Mouse (Mus musculus) kidney, postnatal 0 days (tissue): ENCODE results near the gene Usp35. TPM values are rescaled to one million over a fixed set of nuclear protein-coding genes. Genes with fewer than 3 reads are reported as not detected.

Experiments used
- ATAC-seq: fragments of 200-750 bp; cut with Nextera tagmentation; replicated peaks from 2 replicates; pipeline ENCODE4 v1.8.0; 2017; ENCODE audit warnings: low read depth, moderate number of reproducible peaks, moderate TSS enrichment, moderate library complexity; ENCODE audit not compliant: low FRiP score
- DNase-seq: peaks from one replicate; pipeline ENCODE4 v3.0.0-alpha.2; 2016; ENCODE audit warnings: low spot score
- H3K27ac ChIP-seq: fragments of 300-500 bp; sonication (generic); 2 replicates; pipeline ENCODE4 v1.5.1; 2014; ENCODE audit warnings: mild to moderate bottlenecking
- H3K27me3 ChIP-seq: fragments of 300-500 bp; sonication (generic); 2 replicates; pipeline ENCODE4 v1.6.1; 2014; ENCODE audit warnings: low read length, mixed read lengths; ENCODE audit not compliant: insufficient read depth
- H3K36me3 ChIP-seq: fragments of 300-500 bp; sonication (generic); 2 replicates; pipeline ENCODE4 v1.6.1; 2014; ENCODE audit warnings: low read length, mixed read lengths; ENCODE audit not compliant: insufficient read depth
- H3K4me1 ChIP-seq: fragments of 300-500 bp; sonication (generic); replicated peaks from 2 replicates; pipeline ENCODE4 v1.6.1; 2014; ENCODE audit warnings: antibody characterized with exemption, low read length, mixed read lengths; ENCODE audit not compliant: insufficient read depth
- H3K4me2 ChIP-seq: fragments of 300-500 bp; sonication (generic); 2 replicates; pipeline ENCODE4 v1.6.1; 2014; ENCODE audit warnings: mild to moderate bottlenecking, low read length, moderate library complexity, mixed read lengths
- H3K4me3 ChIP-seq: fragments of 300-500 bp; sonication (generic); replicated peaks from 2 replicates; pipeline ENCODE4 v1.5.1; 2014; ENCODE audit warnings: low read depth, low read length
- H3K9ac ChIP-seq: fragments of 300-500 bp; sonication (generic); 2 replicates; pipeline ENCODE4 v1.6.1; 2014; ENCODE audit warnings: low read depth, low read length
- H3K9me3 ChIP-seq: fragments of 300-500 bp; sonication (generic); replicated peaks from 2 replicates; pipeline ENCODE4 v1.6.1; 2016; ENCODE audit warnings: low read length, inconsistent platforms, mixed read lengths
- CTCF ChIP-seq: IDR thresholded peaks from 2 replicates; pipeline ENCODE4 v1.5.1; 2016; ENCODE audit warnings: antibody characterized with exemption, low read depth, mild to moderate bottlenecking, moderate library complexity
- WGBS: fragments of 180-500 bp; shearing (Covaris S2); extraction: QIAGEN DNeasy Blood & Tissue Kit; methylation state at CpG from one replicate; pipeline ENCODE4 v1.1.7; 2014; 5-methylcytosine and 5-hydroxymethylcytosine counted together
- polyA plus RNA-seq: library from polyadenylated mRNA; unstranded; fragments of >200 nt; fragmentation: Nextera tagmentation; extraction: Ambion mirVana; gene quantifications from 2 replicates; pipeline ENCODE4 v1.2.1, GENCODE M21; 2015

The Usp35 gene
- polyA plus RNA-seq, 1 experiment from 2014 or later = 1.1 TPM

DNA sequence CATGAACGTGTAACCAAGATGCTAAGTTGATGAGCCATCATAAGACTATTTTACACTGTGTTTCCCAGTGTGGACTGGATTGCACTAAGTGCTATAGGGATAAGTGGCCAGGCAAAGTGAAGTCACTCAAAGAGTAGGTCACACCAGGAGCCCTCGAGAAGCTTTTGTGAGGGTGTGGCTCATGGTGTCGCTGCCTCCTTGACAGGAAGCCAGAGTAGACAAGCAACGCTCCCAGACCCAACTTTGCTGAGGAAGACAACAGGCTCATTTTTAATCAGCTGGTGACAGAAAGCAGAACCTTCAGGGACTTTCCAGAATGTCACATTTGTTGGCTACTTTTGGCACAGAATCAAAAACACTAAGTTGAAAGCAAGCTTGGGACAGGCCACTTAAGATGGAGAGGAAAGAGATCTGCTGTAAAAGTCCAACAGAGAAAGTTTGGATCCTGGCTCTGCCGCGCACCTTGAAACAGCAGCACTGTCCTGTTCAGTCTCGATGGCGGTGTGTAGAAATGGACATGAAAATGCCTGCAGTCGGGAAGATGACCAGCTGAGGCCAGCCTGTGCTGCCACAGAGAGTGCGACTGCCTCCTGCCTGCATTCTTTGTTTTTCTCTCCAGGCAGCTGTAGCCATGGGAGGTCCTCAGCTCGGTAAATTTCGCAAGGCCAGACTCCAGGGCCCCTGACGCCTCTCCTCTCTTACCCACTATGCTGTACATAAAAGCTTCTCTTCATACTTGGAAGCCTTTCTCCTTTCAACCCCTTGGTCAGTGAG is 23.4 kb upstream of the Usp35 start:
- ATAC-seq (no peak), DNase-seq (no peak)
- Histone ChIP-seq H3K36me3 (no peaks in the 10 kb centered on the region), H3K9me3 (no peaks in the 10 kb centered on the region), H3K27ac (no peak overlapping the region), H3K4me3 (no peak overlapping the region), H3K4me1 (no peaks in the 10 kb centered on the region), H3K27me3 (no peaks in the 10 kb centered on the region), H3K4me2 (no peak overlapping the region), H3K9ac (no peak overlapping the region)
- 45% methylated on average over 13 of the region's 13 CpGs for WGBS
- no peak for TF ChIP-seq CTCF

GRCm38 (mm10) chr7:97353356-97353755 is 21.5 kb upstream of the Usp35 start:
- no peaks in the 10 kb centered on the region for H3K27me3 ChIP-seq
- no peaks in the 10 kb centered on the region for H3K4me1 ChIP-seq
- TF ChIP-seq CTCF = no peak
- ATAC-seq (no peak), DNase-seq (no peak)
- no peak overlapping the region for H3K4me2 ChIP-seq
- H3K27ac ChIP-seq = no peak overlapping the region
- H3K9ac ChIP-seq = no peak overlapping the region
- H3K4me3 ChIP-seq = no peak overlapping the region
- no peaks in the 10 kb centered on the region for H3K36me3 ChIP-seq
- 79% methylated on average over 6 of the region's 6 CpGs for WGBS
- no peaks in the 10 kb centered on the region for H3K9me3 ChIP-seq

DNA sequence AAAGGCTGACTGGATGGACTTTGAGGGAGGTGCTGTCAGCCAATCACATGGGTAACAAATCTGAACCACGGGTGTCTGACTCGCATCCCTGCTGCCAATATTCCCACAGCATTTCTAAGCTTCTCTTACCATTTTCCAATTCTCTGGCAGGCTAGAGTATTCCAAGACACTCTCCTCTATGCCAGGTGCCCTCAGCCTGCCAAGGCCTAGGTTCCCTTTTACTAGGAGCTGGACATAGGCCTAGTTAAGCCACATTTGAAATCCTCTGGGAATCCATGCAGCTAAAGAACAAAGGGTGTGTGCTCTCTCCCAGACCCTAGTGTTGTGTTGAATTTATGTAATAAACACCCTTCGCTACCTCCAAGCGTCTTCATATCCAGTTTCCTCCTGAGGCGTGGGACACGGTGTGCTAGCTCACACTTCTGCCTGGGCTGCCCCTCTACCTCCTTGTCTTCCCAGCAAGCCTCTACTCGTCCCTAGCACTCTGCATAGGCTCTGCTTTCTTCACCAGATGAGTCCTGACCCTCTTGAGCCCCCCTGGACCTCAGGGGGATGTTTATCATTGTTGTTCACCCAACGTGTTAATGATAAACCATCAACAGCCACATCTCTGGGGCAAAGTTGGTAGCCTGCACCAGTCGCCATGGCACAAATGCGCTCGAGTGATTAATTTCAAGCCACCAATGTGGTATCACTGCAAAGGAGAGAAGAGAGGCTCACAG is 20.1 kb upstream of the Usp35 start:
- no peak for ATAC-seq
- DNase-seq = no peak
- Histone ChIP-seq H3K36me3 (no peaks in the 10 kb centered on the region), H3K4me3 (no peak overlapping the region), H3K9ac (no peak overlapping the region), H3K27ac (no peak overlapping the region), H3K4me1 (no peaks in the 10 kb centered on the region), H3K9me3 (no peaks in the 10 kb centered on the region), H3K27me3 (no peaks in the 10 kb centered on the region), H3K4me2 (no peak overlapping the region)
- no peak for TF ChIP-seq CTCF
- 79% methylated on average over 11 of the region's 11 CpGs for WGBS

DNA sequence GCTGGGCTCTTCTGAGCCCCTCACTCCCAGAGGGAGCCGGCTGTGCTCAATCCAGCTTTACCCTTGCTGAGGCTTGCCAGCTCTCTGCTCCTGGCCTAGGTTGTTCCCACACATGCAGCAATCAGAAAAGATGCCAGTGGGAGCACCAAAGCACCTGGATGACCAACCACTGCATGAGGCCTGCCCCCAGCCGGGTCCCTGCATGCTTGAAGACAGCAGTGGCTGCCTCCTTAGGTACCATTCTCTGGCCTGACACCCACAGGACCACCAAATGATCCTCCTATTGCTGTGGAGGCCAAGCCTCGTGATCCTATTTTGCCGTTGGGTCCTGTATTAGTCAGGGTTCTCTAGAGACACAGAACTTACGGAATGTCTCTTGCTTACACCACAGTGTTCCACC is 19.1 kb upstream of the Usp35 start:
- no peaks in the 10 kb centered on the region for H3K9me3 ChIP-seq
- no peak for ATAC-seq
- no peaks in the 10 kb centered on the region for H3K36me3 ChIP-seq
- H3K4me1 ChIP-seq = no peaks in the 10 kb centered on the region
- no peak for TF ChIP-seq CTCF
- no peak overlapping the region for H3K27ac ChIP-seq
- WGBS = 83% methylated on average over 5 of the region's 5 CpGs
- no peaks in the 10 kb centered on the region for H3K27me3 ChIP-seq
- no peak overlapping the region for H3K4me3 ChIP-seq
- H3K4me2 ChIP-seq = no peak overlapping the region
- DNase-seq = no peak
- H3K9ac ChIP-seq = no peak overlapping the region

GRCm38 (mm10) chr7:97349438-97349837 is 17.6 kb upstream of the Usp35 start:
- no peak overlapping the region for H3K4me2 ChIP-seq
- no peaks in the 10 kb centered on the region for H3K4me1 ChIP-seq
- no peaks in the 10 kb centered on the region for H3K36me3 ChIP-seq
- no peak for DNase-seq
- no peak for TF ChIP-seq CTCF
- H3K27ac ChIP-seq = no peak overlapping the region
- H3K4me3 ChIP-seq = no peak overlapping the region
- 88% methylated on average over 6 of the region's 6 CpGs for WGBS
- H3K27me3 ChIP-seq = no peaks in the 10 kb centered on the region
- no peaks in the 10 kb centered on the region for H3K9me3 ChIP-seq
- no peak overlapping the region for H3K9ac ChIP-seq
- no peak for ATAC-seq

- H3K4me1 ChIP-seq = no peaks in the 10 kb centered on the region
- ATAC-seq (no peak), DNase-seq (no peak)
- no peak overlapping the region for H3K4me2 ChIP-seq
- H3K27me3 ChIP-seq = no peaks in the 10 kb centered on the region
- no peaks in the 10 kb centered on the region for H3K9me3 ChIP-seq
- no peak overlapping the region for H3K4me3 ChIP-seq
- WGBS = 89% methylated on average over 5 of the region's 5 CpGs
- H3K36me3 ChIP-seq = no peaks in the 10 kb centered on the region
- H3K9ac ChIP-seq = no peak overlapping the region
- TF ChIP-seq CTCF = no peak
- H3K27ac ChIP-seq = no peak overlapping the region
Measured at GRCm38 (mm10) chr7:97348836-97349235, 17.0 kb upstream of the Usp35 start.
